Mouse (Mus musculus): ENCODE measurements at regions not wholly inside any gene's neighbourhood (a gene's known extent, or its start where the extent isn't known, plus 50 kb on each side); places are given as distances from the start of the nearest gene placed in this dataset.
A peak's percentile ranks its signal among the peaks of the same experiment; 100 is the strongest.

DNA sequence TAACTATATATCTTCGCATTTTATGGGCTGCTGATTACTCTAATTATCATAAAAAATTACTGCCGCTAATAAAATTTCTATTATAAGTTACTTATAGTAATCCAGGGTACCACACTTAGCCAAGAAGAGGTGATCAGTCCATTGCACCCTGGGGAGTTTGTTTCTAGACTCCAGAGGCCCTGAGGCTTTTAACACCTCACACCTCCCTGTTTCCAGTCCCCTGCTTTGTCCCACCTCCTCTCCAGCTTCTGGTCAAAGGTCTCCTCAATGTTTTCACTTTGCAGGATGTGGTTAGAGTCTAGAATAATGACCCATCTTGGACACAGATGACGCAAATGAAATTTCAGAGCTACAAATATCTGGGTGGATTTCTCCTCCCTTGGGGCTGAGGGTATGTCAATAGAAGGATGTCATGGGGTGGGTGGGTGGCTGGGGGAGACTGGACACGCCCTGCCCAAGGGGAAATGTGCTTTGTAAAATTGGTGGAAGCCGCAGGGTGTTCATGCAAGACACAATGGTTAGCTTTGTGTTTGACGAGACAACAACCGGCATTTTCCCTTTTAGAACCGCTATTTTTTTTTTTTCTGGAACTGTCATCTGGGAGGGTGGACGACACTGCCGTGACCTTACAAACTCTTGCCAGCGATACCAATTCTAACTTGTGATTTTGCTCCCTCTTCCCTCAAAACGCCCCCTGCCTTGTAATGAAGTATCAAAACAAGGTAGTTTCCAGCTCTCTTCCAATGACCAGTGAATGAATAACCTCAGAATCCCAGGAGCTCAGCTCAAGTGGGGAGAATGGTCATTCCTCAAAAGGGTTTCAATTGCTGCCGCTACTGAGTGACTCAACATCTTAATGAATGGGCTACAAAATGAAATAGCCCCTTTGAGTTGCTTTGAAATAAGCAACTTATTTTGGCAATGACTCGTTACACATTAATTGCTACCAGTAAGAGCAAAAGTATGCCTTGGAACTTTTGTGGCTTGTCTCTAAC is 207.0 kb upstream of the Irx3 start:
- peak; percentile 17 to 18 for DNase-seq
- intact Hi-C loops (cut with DNase I) = no loop called here

DNA sequence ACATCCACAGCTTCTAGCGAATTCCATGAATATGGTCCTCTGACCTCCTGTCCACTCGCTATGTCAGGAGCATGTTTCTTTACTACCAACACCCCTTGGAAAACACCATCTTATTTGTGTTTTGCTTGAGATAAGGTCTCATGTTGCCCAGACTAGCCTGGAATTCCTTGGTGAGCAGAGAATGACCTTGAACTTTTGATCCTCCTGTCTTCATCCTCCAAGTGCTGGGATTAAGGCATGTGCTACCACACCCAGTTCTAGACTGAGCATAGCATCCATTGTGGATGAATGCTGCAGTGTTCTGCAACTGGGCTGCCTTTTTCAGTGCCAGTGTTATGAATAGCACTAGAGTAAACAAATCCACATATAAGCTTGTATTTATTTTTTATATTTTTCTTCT is 203.2 kb upstream of the Irx3 start:
- intact Hi-C loops (cut with DNase I) = no loop called here
- no peak for DNase-seq

DNA sequence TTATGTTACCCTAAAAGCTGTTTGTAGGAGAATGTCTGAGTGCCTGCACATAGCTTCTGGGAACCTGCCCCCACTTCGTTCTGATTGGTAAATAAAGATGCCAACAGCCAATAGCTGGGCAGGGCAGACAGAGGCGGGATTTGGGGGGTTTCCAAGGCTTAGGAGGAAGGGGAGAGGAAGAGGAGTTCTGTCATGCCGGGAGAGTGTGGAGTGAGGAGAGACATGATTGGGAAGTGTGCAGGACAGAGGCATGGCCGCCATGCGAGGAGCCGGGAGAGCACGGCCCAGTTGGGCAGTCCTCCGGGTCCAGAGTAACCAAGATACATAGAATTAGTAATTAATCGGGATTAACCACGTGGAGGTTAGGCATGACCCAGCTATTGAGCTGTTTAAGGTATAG is 202.7 kb upstream of the Irx3 start:
- intact Hi-C loops (cut with DNase I) = no loop called here
- no peak for DNase-seq

DNA sequence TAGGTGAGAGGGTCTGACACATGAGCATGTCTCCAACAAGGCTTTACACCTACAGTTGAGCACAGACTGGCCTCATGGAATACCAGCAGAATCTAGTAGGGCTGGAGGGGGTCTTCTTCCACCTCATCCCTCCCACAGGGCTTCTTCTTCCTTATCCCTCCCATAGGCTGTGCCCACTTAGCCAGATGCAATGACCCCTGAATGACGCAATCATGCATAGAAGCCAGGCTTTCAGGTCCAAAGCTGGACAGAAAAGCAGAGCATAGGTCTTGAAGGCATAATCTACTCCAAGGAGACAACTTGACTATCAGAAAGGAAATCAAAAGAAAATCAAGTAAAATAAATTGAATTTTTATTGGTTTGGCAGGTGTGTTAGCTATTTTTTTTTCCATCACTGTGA is 198.5 kb upstream of the Irx3 start:
- intact Hi-C loops (cut with DNase I) = no loop called here
- no peak for DNase-seq

DNA sequence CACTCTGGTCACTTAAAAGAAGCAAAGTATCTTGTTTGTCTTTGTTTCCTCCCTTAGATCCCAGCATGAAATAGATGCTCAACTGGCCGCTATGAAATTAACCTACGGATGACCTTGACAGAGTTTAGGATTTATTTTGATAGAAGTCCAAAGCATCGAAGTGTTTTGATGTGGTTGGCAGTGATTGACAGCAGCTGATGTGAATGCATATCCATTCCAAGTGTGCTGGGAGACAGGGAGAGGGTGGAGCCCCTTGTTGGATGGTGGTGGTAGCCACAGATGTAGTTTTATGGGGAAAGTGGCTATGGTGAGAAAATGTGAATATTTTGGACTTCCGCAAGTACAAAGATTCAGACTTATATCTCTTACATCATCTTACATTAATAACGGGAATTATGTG is 197.8 kb upstream of the Irx3 start:
- no peak for DNase-seq
- intact Hi-C loops (cut with DNase I) = no loop called here

DNA sequence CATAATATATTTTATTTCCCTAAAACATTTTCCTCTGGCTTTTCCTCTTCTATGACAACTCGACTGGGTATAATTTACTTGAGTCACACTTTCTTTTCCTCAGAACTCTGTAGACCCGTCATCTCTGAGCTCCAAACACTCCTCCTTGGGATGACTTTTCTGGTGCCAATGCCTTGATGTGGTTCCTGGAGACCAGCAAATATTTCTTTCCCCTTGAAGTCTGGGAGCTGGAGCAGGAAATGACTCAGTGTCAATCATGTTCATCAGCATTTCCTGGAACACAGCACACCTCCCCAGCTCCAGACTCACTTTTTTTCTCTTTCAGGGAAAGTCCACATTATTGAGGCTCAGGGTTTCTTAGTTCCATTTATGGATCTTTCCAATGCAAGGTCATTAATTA is 197.3 kb upstream of the Irx3 start:
- no peak for DNase-seq
- intact Hi-C loops (cut with DNase I) = no loop called here

GRCm38 (mm10) chr8:91997892-91998189 is 196.0 kb upstream of the Irx3 start:
- DNase-seq = no peak
- intact Hi-C loops (cut with DNase I) = no loop called here

DNA sequence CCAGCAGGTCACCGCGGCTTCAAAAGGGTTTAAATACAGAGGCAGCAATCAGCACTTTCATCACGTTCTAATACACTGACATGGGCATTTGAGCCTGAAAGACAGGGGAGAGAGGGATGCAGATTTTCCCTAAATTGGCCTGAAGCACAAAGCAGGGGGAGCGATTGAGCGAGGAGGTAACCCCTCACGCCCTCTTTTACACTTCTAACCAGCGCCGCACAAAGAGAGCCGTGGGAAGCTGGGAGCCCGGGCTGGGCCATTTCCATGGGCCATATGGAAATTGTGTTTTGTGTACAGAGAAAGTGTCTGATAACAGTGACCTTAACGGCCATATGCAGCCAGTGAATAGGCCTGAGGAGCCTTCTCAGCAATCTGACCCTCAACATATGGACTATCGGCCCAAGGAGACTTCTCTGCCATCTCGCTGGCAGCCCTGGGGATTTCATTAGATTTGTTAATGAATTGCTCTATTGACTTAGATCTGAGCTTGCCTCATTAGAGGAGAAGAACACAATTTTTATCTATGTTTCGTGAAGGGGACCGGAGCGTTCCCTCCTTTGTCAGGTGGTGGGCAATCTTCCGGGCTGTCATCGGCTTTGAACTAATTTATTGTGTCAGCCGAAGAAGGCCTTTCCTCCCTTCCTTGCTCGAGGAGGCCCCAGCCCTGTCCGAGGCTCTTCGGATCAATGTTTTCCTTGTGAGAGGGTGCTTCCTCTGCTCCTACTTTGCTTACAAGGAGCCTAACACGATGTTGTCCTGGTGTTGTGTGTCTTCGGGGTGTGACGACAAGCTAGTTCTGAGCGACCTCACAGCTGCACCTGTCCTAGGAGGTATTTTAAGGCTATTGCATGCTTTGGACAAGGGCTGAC is 195.4 kb upstream of the Irx3 start:
- intact Hi-C loops (cut with DNase I) = no loop called here
- DNase-seq = no peak

- no peak for DNase-seq
- intact Hi-C loops (cut with DNase I) = no loop called here
These were observed 194.6 kb upstream of the Irx3 start for GRCm38 (mm10) chr8:91996305-91997022.

- intact Hi-C loops (cut with DNase I) = no loop called here
These were observed 193.7 kb upstream of the Irx3 start for GRCm38 (mm10) chr8:91995407-91996144.

GRCm38 (mm10) chr8:91991542-91992452 is 189.9 kb upstream of the Irx3 start:
- intact Hi-C loops (cut with DNase I) = no loop called here
- DNase-seq = peak; percentile 49 to 58

More at GRCm38 (mm10) chr8:91995407-91996144, 193.7 kb upstream of the Irx3 start:
- no peak for DNase-seq

DNA sequence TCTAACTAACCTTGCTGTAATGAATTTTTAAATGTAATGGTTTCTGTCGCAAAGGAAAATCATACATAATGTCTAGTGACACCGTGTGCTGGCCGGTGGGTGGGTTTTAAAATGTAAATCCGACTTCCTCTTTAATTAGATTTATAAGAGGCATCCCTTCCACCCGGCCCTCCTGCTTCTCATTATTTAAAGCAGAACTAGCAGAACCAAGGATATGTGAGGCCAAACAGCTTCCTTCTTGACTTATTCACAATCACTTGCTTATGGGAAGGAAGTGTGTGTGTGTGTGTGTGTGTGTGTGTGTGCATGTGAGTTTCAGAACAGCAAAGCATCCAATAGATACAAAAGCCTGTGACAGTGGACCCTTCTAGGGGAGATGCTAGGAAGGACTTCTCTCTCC is 189.1 kb upstream of the Irx3 start:
- intact Hi-C loops (cut with DNase I) = no loop called here
- DNase-seq = peak; percentile 34 to 41

GRCm38 (mm10) chr8:91990048-91990447 is 188.2 kb upstream of the Irx3 start:
- peak in 1 of 2 experiments; percentile 30 for DNase-seq
- intact Hi-C loops (cut with DNase I) = no loop called here

DNA sequence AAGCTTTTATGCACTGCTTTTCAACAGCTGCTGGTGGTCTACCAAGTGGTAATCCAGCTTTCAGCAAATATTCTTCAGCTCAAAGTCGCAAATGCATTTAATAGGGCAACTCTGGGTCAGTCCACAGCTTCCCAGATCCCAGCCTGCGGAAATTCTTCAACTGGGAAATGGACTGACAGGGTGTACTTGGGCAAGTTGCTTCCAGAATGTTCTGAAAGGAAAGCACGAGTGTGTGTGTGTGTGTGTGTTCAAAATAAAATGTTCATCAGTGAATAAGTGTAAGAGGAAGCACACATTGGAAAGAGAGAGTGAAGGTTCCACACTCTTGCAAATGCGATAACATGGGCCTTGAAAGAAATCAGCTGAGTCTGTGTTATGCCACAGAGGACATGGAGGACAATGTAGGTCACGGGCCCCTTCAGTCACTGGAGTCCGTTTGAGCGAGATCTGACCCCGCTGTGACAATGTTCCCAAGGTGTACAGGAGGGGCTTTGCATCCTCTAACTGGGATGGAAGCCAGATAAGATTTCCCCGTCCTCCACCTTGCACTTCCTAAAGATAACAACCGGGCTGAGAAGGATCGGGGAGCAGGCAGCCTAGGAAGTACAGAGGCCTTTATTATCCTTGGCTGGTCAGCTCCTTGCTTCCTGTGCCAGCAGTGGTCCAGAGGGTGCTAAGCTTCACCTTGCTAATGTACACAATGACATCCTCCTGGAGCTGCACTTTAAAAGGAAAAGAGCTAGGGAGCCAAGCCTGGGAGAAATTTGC is 187.2 kb upstream of the Irx3 start:
- intact Hi-C loops (cut with DNase I) = loop anchor here (2.0 to 5.0 kb wide), 2 partner anchors 22 to 368 kb away; partner anchors contain the start of gene Irx5
- DNase-seq = peak in 1 of 2 experiments; percentile 38

GRCm38 (mm10) chr8:91987854-91988253 is 186.0 kb upstream of the Irx3 start:
- intact Hi-C loops (cut with DNase I) = loop anchor here (2.0 to 5.0 kb wide), 2 partner anchors 21 to 369 kb away; partner anchors contain the start of gene Irx5
- peak; percentile 88 to 89 for DNase-seq

GRCm38 (mm10) chr8:91983171-91983570 is 181.3 kb upstream of the Irx3 start:
- intact Hi-C loops (cut with DNase I) = no loop called here
- DNase-seq = no peak

- intact Hi-C loops (cut with DNase I) = no loop called here
- no peak for DNase-seq
These were observed 175.2 kb upstream of the Irx3 start for GRCm38 (mm10) chr8:91976900-91977585.

DNA sequence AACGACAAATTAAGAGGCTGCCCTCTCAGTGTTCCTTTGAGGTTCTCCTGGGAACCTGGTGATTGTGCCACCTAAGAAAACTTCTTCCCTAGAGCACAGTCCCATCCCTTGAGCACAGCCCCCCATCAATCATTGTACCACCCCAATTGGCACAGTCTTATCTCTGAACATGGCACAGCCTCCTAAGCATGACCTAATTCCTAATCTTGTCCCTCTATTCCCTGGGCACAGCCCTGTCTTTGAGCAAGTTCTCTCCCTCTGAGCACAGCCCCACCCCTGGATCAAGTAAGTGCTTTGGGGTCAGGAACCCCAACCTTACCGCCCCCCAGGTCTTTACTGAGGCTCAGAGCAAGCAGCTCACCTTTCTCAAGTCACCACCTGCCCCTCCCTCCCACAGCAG is 173.6 kb upstream of the Irx3 start:
- intact Hi-C loops (cut with DNase I) = no loop called here
- DNase-seq = no peak

Measured in heart, postnatal 10 days (tissue).